Mouse (Mus musculus): Measurements from ENCODE around the gene Hmcn1.

DNA sequence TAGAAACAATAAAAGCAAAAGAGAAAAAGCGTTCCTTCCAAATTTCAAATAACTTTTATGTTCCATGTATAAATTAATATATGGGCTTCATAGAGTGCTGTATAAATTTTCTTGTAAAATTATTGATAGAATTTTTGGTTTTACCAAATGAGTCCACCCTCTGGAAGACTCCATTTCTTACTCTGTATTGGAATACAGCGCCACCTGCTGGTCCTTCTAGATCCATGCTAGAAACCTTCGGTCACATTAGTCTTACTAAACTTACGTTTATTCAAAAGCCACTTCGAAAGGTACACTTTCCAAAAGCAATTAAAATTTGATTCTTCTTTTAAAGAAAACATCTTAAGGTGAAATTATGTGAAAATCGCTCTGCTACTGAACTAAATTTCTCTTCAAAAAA is 73.0 kb downstream of the Hmcn1 start:
- TF ChIP-seq CTCF (conservative IDR thresholded peaks at IDR 0.05; ENCODE audit: low read length) (peak; percentile 56), POU5F1 (IDR thresholded peaks at IDR 0.05; ENCODE audit: borderline replicate concordance, low read length) (no peak)
